Mouse (Mus musculus) megakaryocyte, embryonic 14.5 days (primary cell): ENCODE measurements at regions not wholly inside any gene's neighbourhood (a gene's known extent, or its start where the extent isn't known, plus 50 kb on each side); places are given as distances from the start of the nearest gene placed in this dataset.

Source experiments
- FLI1 ChIP-seq: IDR thresholded peaks from 2 replicates; pipeline ENCODE4 v1.6.1; 2012; ENCODE audit warnings: low read length, inconsistent platforms, mixed read lengths
- GATA1 ChIP-seq: IDR thresholded peaks from 3 replicates; pipeline ENCODE4 v1.6.1; 2012; ENCODE audit warnings: mixed read lengths, low read length, inconsistent platforms, borderline replicate concordance

- TF ChIP-seq GATA1 (no peak), FLI1 (no peak)
Measured at GRCm38 (mm10) chr12:105917388-105917963, 92.6 kb upstream of the Vrk1 start.
